Mouse (Mus musculus) myocyte (in vitro differentiated cells): ENCODE results near the gene Tmem260.

Experiments
- CEBPB ChIP-seq: IDR thresholded peaks from 2 replicates; pipeline ENCODE4 v1.6.1; 2011; ENCODE audit warnings: mild to moderate bottlenecking, moderate library complexity; ENCODE audit not compliant: poor library complexity, insufficient read depth, severe bottlenecking
- E2F4 ChIP-seq: IDR thresholded peaks from one replicate; pipeline ENCODE4 v1.6.1; 2011; ENCODE audit warnings: mild to moderate bottlenecking, control low read depth, moderate library complexity; ENCODE audit not compliant: insufficient read depth
- MAX ChIP-seq: IDR thresholded peaks from one replicate; pipeline ENCODE4 v1.6.1; 2011; ENCODE audit warnings: low read depth, mild to moderate bottlenecking, control low read depth
- MYOD1 ChIP-seq, 3 experiments: IDR thresholded peaks; one replicate each; pipeline ENCODE4 v1.6.1; 2011; ENCODE audit warnings: control low read depth in 2 of 3, low read depth in 2 of 3, mild to moderate bottlenecking in 2 of 3, moderate library complexity in 1 of 3; ENCODE audit not compliant: insufficient read length in 2 of 3, control insufficient read depth in 1 of 3
- MYOG ChIP-seq, 3 experiments: IDR thresholded peaks; one replicate each; pipeline ENCODE4 v1.6.1; 2011; ENCODE audit warnings: control low read depth in 2 of 3, low read depth in 2 of 3, mild to moderate bottlenecking in 2 of 3; ENCODE audit not compliant: insufficient read length in 2 of 3, control insufficient read depth in 1 of 3, insufficient read depth in 1 of 3
- POLR2A ChIP-seq: IDR thresholded peaks from one replicate; pipeline ENCODE4 v1.6.1; 2011; ENCODE audit warnings: low read depth, mild to moderate bottlenecking, control low read depth, moderate library complexity; ENCODE audit not compliant: insufficient read length
- POLR2AphosphoS2 ChIP-seq: IDR thresholded peaks from one replicate; pipeline ENCODE4 v1.6.1; 2011; ENCODE audit warnings: low read depth, control low read depth; ENCODE audit not compliant: insufficient read length
- REST ChIP-seq: IDR thresholded peaks from one replicate; pipeline ENCODE4 v1.6.1; 2011; ENCODE audit warnings: mild to moderate bottlenecking, control low read depth, moderate library complexity; ENCODE audit not compliant: insufficient read depth, insufficient read length
- SRF ChIP-seq: IDR thresholded peaks from one replicate; pipeline ENCODE4 v1.6.1; 2011; ENCODE audit warnings: low read depth; ENCODE audit not compliant: control insufficient read depth, insufficient read length
- TCF12 ChIP-seq: IDR thresholded peaks from one replicate; pipeline ENCODE4 v1.6.1; 2011; ENCODE audit warnings: mild to moderate bottlenecking, control low read depth; ENCODE audit not compliant: poor library complexity, insufficient read depth, severe bottlenecking
- TCF3 ChIP-seq: IDR thresholded peaks from one replicate; pipeline ENCODE4 v1.6.1; 2011; ENCODE audit warnings: low read depth, control low read depth; ENCODE audit not compliant: insufficient read length
- USF1 ChIP-seq: IDR thresholded peaks from one replicate; pipeline ENCODE4 v1.6.1; 2011; ENCODE audit warnings: low read depth, mild to moderate bottlenecking, control low read depth, moderate library complexity

DNA sequence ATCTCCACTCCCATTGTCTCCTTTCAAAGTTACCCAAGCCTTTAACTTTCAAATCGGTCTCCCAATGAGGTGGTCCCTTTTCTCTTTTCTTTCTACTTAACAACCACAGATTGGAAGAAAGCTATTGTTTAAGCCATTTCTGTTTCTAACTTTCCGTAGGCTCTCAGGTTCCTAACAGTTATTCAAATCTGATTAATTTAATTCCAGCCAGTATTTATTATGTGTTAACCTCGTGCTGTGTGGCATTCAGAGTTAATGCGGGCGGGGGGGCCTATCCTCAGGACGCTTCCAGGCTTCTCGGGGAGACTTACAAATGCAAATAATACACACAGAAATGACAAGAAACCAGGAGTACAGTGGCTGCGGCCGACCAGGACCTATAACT, 58.6 kb downstream of the Tmem260 start:
- TF ChIP-seq SRF (no peak), CEBPB (no peak), POLR2A (no peak), MYOG (IDR thresholded peaks at IDR 0.05; ENCODE audit: control insufficient read depth in 1 of 3, insufficient read depth in 1 of 3, insufficient read length in 2 of 3, low read depth in 2 of 3) (no peak), E2F4 (no peak), TCF12 (no peak), MAX (no peak), MYOD1 (IDR thresholded peaks at IDR 0.05; ENCODE audit: control insufficient read depth in 1 of 3, insufficient read length in 2 of 3, low read depth in 2 of 3) (no peak), POLR2AphosphoS2 (no peak), REST (no peak), TCF3 (no peak), USF1 (no peak)
